Mouse (Mus musculus) C2C12 (cell line): Measurements from ENCODE around the gene Rybp.

ENCODE experiments used
- CEBPB ChIP-seq: IDR thresholded peaks from one replicate; pipeline ENCODE4 v1.6.1; 2011; ENCODE audit warnings: low read depth, mild to moderate bottlenecking, control low read depth, moderate library complexity
- CTCF ChIP-seq: IDR thresholded peaks from one replicate; pipeline ENCODE4 v1.5.1; 2011; ENCODE audit not compliant: control insufficient read depth, insufficient read depth, insufficient read length
- MYOG ChIP-seq: IDR thresholded peaks from one replicate; pipeline ENCODE4 v1.6.1; 2011; ENCODE audit not compliant: control insufficient read depth, insufficient read length; ENCODE audit errors: extremely low read depth

- TF ChIP-seq CTCF (no peak), MYOG (no peak), CEBPB (no peak)
Measured at GRCm38 (mm10) chr6:100221803-100222202, 65.5 kb downstream of the Rybp start.
